Mouse (Mus musculus) heart, postnatal 10 days (tissue): ENCODE measurements around the gene Lpo. TPM values are rescaled to one million over a fixed set of nuclear protein-coding genes. Genes with fewer than 3 reads are reported as not detected.
"Not testable (repeated sequence)": the region's sequence is repeated elsewhere in the genome, so short reads cannot be mapped to it uniquely, and the experiment has no call there.

ENCODE experiments used
- DNase-seq, 2 experiments: peaks; one replicate each; pipeline ENCODE4 v3.0.0; 2021
- intact Hi-C: fragments of 180-260 bp; cut with DNase I; formaldehyde crosslinking; loops from one replicate; pipeline ENCODE4 v1.15.1; 2025
- total RNA-seq, 2 experiments: library from RNA; stranded (reverse); gene quantifications; 2 replicates each; pipeline ENCODE4 v1.2.3; 2021

Gene Lpo
- total RNA-seq = not detected

DNA sequence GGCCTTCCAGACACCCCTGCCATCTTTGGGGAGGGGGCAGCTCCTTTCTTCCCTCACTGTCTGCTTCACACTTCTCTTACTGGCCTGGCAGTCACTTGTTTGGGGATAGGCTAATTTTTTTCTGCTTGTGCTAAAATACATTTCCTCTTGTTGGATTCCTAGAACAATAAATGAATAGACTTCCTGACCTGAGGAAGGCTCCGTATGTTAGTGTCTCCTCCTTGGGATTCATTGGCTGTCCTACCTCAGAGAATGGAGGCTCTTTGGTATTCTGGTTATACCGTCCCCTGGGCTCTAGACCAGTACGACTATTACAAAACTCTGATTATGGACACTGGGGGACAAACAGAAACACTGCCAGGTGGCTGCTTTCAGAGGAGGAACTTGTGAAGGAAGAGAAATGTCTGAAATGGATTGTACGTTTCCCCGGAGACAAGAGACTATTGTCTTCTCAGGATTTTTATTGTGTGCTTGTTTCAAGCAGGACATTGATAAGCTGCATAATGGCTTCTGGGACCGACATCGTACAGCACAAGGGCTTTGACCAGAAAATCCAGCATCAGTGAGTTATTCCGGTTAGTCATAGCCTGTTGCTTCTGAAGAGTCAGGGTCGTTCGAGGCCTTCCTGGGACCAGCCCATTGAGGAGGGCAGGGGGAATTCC is at the start of gene Lpo:
Gene Lpo, minus strand, starts transcription at position 51 of the 662 bp plus-strand sequence.
- no peak for DNase-seq
- intact Hi-C loops = no loop called here

DNA sequence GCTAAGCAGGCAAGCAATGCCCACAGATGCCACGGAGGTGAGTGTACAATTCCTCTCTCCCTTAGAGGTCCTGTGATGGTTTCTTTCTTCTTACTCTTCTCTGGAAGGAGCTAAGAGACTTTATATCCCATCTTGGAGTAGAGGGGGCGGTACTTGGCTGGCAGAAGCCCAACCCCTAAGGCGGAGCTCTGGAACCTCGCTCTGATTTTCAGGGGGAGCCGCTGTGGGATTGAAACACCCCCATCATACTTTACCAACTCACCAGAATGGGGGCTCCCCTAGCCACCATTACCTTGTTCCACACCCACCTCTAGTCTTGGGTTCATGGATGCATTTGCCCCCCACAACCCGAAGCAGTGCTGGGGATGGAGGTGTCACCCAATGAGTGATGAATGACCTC is 47.3 kb upstream of the Lpo start, which contains the start of gene Epx:
Gene Epx, minus strand, starts transcription at position 101 of the 400 bp plus-strand sequence.
- DNase-seq = no peak
- intact Hi-C loops = no loop called here

DNA sequence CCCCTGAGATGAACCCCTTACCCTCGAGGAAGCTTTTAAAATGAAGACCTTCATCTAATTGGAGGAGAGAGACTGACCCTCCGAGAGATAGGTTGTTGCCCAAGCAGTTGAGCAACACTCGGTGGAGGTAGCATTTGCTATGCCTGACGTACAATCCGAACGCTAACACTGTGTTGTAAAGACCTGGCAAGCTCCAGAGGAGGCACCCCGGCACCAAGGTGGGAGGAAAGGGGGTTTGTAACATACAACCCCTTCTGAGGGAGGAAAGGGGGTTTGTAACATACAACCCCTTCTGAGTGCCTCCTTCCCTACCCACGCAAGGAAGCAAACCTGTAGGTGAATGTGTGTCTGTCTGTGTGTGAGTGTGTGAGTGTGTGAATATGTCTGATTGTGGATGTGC is 43.7 kb upstream of the Lpo start:
- intact Hi-C loops = no loop called here
- no peak for DNase-seq

DNA sequence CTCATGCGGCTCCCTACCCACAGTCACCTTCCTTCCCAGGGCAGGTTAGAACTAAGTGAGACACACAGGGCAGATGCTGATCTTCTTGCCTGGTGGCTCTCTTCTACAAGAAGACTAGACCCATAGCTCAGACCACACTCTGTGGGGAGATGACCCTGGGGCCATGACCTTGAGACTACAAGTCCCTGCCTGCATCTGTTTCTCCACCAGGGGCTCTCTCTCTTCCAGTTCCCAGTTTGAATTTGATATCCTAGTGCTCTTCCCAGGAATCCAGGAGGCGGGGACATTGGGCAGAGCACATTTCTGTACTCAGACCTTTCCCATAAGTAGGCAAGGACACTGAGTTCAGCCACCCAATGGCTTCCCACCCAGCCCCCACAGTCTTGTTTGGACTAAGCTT is 42.0 kb upstream of the Lpo start:
- DNase-seq = no peak
- intact Hi-C loops = no loop called here

DNA sequence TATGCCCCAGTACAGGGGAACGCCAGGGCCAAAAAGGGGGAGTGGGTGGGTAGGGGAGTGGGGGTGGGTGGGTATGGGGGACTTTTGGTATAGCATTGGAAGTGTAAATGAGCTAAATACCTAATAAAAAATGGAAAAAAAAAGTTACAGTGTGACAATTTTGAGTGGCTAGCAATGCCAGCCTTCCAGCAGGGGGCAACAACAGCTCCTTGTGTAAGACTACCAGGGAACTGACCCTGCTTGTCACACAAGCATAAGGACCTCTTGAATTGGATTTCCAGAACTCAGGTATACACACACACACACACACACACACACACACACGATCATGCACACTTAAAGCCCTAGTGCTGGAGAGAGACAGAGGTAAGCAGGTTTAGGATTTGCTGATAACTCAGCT is 38.8 kb upstream of the Lpo start:
- not testable (repeated sequence) for DNase-seq

DNA sequence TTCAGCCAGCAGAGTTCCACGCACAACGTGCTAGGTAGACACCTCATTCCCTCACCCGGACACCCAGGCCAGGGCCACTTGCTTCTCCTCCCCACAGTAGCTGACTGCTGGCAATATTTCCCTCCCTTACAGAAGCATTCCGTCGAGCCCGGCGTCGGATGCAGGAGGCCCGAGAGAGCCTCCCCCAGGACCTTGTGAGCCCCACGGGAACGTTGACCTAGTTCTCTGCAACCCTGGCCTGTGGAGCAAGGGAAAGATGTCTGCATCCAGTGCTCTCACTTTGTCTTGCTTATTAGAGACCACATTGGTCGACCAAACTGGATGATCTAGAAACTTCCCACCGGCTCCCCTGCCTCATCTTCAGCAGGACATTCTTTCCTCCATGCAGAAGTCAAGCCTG is 34.7 kb upstream of the Lpo start:
- peak in 1 of 2 experiments; percentile 18 for DNase-seq
- intact Hi-C loops = no loop called here

More for the DNA sequence above, 38.8 kb upstream of the Lpo start:
- intact Hi-C loops = not testable (repeated sequence)

DNA sequence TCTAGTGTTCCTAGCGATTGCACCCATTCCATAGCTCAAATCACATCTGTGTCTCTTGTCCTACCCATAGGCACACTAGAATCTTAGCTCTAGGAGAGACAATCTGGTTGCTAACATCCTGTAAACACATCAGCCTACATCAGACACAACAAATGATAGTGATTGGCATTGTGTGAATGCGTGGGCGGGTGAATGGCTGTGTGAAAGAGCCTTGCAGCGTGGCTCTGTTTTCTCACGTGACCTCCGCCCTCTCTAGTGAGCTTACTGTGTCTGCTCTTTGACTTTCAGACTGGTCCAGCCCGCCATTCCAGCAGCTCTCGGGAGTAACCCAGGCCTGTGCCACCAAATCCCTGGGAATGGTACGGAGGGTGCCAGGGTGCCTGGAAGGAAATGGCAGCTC is 32.3 kb upstream of the Lpo start:
- intact Hi-C loops = no loop called here
- DNase-seq = no peak

DNA sequence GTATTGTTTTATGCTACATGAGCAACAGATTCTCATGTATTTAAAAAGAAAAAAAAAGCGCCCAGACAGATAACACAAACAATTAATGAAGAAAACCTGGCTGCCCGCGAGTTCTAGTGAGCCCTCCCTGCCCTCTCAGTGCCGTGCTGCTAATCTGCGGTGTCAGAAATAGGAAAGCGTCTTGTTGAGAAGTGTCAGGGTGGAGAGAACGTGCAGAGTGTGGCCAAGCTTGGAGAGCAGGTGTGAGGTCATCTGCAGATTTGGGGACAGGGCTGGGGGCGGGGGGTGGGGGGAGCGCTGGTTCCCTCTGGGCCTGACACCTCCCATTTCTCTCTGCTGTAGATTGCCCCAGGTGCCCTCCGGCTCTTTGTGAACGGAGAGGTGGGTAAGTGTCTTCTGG is 31.2 kb upstream of the Lpo start:
- intact Hi-C loops = no loop called here
- DNase-seq = peak in 1 of 2 experiments; percentile 16

DNA sequence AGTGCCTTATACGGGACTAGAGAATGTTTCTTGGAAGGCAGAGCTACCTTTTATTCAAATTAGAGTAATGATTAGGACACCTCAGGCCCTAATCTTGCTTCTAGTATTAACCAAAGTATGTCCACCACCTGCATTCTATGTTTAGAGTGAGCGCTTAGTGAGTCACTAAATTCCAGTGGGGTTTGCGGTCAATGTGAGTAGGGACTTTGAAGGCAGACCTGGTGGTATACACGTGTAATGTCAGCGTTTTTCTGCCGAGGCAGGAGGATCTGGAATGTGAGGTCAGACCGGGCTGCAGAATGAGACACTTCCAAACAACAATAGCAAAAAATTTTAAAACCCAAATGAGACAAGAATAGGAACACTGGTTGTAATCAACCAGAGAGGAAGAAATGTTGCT is 26.5 kb upstream of the Lpo start:
- no peak for DNase-seq
- intact Hi-C loops = no loop called here

DNA sequence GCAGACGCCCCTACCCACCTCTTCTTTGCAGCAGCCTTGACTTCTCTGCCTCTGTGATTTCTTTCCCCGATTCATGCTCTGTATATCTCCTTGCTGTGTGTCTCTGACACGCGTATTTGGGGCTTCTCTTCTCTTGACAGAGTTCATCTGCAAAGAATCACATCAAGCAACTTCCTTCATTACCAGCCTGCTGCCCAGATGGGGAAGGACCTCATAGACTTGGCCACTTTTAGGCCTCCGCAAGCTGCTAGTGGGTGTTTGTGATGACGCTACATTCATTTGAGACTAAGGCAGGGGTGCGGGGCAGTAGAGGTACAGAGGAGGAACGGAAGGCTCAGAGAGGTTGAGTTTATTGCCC is 25.5 kb upstream of the Lpo start:
- intact Hi-C loops = no loop called here
- DNase-seq = peak in 1 of 2 experiments; percentile 30

DNA sequence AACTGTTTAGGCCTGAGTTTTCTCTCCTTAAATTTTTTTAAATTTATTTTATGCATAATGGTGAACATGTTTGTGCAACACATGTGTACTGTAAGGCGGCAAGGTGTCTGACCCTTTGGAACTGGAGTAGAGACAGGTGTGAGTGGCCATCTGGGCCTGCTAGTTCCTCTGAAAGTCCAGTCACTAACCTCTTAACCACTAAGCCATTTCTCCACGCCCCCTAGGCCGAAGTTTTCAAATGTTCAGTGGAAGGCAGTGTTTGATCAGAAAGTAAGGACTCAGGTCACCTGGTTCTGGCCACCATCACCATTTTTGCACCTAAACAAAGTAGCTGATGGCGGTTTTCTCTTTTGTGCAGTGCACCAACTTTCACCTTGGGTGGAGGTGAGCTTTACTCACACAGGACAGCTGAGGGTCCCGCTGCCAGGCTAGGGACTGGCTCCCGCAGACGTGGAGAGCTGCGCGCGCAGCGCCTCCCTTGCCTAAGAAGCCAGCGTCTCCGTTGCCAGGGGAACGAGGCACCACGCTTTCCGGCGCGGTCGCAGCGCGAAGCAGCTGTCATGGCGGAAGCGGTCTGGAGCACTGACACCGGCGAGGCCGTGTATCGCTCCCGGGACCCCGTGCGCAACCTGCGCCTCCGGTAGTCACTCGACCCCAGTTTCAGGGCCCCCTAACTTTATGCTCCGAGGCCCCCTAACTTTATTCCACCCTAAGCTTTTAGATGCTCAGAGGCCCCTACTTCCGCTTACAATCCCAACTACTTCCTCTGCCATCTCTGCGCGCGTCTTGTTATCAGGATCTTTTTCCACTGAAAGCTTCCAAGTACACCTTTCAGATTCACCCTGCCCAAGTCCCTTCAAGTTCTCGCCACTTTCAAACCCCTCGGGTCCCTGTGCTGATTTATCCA is 24.9 kb upstream of the Lpo start, which contains the start of gene Mks1:
Gene Mks1, plus strand, starts transcription at position 526 of the 907 bp plus-strand sequence.
- peak; percentile 93 to 94 for DNase-seq
- intact Hi-C loops = no loop called here

DNA sequence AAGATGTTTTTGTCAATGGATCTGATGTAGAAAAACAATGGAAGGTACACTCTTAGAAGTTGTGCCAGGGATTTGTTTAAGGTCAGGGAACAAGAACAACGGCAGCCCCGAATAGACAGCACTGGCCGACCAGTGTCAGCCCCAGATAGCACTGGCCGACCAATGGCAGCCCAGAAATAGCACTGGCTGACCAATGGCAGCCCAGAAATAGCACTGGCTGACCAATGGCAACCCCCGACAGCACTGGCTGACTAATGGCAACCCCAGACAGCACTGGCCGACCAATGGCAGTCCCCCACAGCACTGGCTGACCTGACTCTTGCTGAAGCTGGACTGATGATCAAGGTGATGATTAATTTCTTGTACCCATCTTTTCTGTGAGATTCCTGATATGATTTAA is 19.8 kb upstream of the Lpo start:
- DNase-seq = no peak
- intact Hi-C loops = no loop called here

DNA sequence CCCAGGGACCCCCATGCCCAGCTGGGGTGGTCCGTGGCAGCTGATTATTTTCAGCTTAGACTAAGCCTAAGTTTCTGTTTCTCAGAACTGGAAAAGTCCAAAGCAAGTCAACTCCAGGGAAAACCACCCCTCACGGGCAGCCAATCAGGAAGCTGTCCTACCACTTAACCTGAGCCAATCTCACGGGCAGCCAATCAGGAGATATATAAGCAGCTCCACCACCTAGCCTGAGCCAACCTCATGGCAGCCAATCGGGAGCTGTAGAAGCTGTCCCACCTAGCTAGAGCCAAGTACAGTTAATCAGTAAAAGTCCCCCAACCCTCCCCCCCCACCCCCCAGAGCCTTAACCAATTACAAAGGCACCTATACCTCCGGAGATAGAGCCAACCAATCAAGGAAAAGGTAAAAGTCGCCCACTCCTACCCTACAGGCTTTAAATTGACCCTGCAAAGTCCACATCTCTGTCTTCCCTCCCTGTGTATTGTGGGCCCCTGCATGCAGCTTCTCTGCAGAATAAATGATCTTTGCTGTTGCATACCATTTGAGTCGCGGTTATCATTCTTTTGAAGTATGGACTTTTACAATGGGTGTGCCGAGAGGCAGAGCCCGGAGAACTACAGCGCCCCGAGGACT is 19.0 kb upstream of the Lpo start:
- intact Hi-C loops = no loop called here
- DNase-seq = no peak

DNA sequence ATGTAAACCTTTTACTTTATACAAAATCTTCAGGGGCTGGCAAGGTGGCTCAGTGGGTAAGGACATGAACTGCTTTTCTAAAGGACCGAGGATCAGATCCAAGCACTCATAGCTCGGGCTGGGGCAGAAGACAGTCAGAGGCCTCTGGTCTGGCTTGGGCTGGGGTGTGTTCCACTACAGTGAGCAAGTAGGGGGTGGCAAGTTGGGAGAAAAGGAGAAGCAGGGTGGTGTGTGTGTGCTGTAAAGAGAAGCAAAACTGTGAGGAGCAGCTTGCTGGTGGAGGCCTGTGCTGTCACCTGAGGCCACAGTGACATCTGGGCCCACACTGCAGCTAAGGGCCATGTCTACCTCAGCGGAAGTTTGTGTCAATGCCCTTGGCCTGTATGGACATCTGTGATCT is 13.3 kb upstream of the Lpo start:
- intact Hi-C loops = no loop called here
- DNase-seq = no peak

DNA sequence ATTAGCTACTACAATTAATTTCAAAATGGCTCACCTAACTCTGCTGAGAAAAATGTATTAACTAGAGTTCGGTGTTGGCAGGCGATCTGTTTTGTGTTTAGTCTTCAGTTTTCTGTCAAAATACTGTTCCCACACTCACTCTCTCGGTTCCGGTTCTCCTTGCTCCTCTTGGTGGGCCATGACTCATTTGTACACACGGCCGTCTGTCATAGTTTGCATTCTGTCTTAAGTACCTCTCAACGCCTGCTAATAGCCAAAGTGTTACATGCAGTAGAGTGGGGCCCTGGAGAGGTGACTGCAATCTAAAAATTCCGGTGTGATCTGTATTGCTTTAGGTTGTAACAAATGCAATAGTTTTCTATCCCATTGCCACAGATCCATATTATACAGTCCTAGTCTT is 12.6 kb upstream of the Lpo start:
- DNase-seq = peak; percentile 30 to 34
- intact Hi-C loops = no loop called here

DNA sequence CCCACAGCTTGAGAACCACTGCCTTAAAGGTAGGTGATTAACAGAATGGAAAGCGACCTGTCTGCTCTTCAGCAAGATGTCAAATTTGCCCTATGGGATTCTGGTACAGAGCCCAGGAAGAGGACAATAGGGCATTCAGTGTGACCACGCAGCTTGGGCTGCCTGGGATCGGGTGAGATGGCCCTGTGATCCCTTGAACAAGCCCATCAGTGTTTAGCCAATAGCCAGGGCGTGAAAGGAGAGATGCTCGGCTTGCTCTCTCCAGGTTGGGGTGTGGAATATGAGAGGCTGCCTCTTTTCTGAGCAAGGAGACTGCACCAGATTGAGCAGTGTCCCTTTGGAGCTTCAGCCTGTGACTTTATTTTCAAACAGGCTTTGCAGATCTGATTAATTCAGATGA is 6.6 kb downstream of the Lpo start:
- no peak for DNase-seq
- intact Hi-C loops = no loop called here

DNA sequence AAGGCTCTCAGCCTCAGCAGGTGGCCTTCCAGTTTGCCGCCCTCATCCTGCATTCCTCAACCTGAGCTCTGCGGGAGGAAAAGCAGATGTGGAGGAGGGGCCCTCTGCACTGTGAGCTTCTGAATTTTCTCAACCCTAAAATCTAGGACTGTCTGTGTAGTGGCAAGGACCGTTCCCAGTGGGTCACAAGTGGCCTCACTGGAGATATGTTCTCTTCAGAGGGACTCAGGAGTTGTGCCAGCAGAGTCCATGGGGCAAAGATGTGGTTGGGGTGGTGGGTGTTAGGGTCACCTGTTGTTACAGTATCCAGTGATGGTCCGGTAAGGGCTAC is 10.7 kb downstream of the Lpo start:
- intact Hi-C loops = loop anchor here (2.0 kb wide), 1 partner anchor 155 kb away; the partner anchor contains the start of gene Rnf43
- no peak for DNase-seq

DNA sequence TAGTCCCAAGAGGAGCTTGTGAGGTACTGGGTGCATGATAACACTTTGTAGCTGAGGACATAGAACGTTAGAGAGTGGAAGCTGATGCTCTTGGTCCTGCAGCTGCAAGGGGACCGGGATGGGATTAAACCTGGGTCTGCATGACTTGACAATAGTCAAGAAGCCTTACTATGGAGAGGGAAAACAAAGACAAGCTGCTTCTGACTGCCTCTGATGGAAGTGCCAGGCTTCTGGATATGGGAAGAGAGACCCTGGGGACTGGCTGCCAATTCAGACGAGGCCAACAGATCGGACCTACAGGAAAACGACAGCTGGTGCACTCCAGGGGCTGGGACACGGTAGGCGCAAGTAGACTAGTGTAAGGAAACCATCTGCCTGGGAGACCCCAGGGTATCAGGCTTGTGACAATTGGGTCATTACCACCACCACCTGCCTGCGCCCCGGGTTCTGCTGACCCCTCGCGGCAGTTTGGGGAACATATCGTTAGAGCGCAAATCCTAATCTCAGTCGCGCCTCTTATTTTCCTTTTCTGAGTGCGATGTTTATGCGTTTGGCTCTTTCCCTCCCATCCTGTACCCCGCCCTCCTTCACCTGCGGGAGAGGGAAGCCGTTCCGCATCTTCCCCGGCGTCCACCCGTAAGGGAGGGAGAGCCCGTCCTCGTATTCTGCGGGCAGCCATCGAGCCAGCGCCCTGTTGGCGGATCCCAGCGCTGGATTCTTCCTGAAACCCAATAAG is 11.2 kb downstream of the Lpo start:
- intact Hi-C loops = loop anchor here (2.0 kb wide), 1 partner anchor 154 kb away; the partner anchor contains the start of gene Rnf43
- peak; percentile 18 to 49 for DNase-seq

DNA sequence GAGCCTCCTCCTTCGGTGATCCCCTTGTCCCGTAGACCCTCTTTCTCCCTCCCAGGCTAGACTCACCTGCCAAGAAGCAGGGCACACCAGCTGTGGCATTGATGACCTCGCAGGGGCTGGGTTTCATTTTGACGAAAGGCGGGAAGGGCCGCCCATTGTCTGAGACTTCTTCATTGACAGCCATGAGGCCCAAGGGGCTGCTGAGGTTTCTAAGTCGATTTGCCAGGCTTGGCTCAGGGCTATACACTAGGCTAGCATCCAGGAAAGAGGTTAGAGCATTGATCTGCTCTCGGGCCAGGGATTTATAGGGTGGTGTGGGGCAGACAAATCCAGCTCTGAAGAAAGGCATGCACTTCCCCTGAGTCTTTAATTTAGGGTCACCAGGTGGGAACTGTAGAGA is 13.3 kb downstream of the Lpo start:
- intact Hi-C loops = no loop called here
- DNase-seq = no peak

DNA sequence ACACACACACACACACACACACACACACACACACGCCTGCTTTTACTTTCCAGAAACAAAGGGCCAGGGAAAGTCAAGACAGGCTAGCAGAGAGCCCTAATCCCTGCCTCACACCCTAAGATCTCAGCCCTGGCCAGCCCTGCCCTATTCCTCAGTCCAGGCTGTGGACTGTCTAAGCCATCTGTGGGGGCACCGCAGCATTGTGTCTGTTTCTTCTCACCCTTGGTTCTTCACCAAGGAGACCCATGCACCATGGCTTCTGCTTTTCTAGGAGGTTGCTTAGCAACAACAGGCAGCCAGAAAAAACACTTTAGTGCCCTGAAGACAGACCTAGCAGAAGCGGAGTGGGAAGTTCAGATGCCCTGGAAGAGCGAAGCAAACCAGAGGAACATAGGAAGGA is 16.7 kb downstream of the Lpo start:
- DNase-seq = no peak
- intact Hi-C loops = no loop called here

DNA sequence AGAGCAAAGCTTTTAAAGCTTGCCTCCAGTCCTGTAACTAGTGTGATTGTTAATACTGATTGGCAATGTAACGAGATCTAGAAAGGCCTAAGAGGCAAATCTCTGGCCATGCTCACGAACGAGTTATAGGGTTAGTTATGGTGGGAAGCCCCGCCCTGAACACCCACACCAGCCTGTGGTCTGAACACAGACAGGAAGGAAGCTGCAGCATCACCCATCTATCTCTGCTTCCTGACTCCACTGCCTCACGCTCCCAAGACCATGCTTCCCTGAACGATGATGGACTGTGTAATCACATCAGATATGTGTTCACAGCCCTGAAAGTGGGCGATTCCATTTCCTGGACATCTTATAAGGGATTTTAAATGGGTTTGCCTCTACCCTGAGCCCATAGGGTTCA is 19.9 kb downstream of the Lpo start:
- intact Hi-C loops = no loop called here
- no peak for DNase-seq
